Mouse (Mus musculus) CH12.LX (cell line): ENCODE data around the gene Lrrc31.

Experiments
- CTCF ChIP-seq, 2 experiments: IDR thresholded peaks in 1 of 2; conservative IDR thresholded peaks in 1 of 2; 2 replicates each; pipeline ENCODE4 v1.5.1; 2011 to 2012; ENCODE audit warnings: low read depth in 2 of 2, low read length in 2 of 2, improper control_type of control experiment in 1 of 2, inconsistent platforms in 1 of 2, mild to moderate bottlenecking in 1 of 2, moderate library complexity in 1 of 2
- E2F4 ChIP-seq: IDR thresholded peaks from 2 replicates; pipeline ENCODE4 v1.6.1; 2011; ENCODE audit warnings: low read depth, low read length, improper control_type of control experiment; ENCODE audit not compliant: insufficient replicate concordance
- MAX ChIP-seq: IDR thresholded peaks from 2 replicates; pipeline ENCODE4 v1.6.1; 2011; ENCODE audit warnings: low read length, improper control_type of control experiment
- MAZ ChIP-seq: IDR thresholded peaks from 2 replicates; pipeline ENCODE4 v1.6.1; 2012; ENCODE audit warnings: low read depth, mild to moderate bottlenecking, inconsistent platforms, low read length, improper control_type of control experiment, moderate library complexity
- MXI1 ChIP-seq: IDR thresholded peaks from 2 replicates; pipeline ENCODE4 v1.6.1; 2011; ENCODE audit warnings: mild to moderate bottlenecking, low read depth, low read length, improper control_type of control experiment
- POLR2A ChIP-seq: IDR thresholded peaks from 2 replicates; pipeline ENCODE4 v1.6.1; 2011; ENCODE audit warnings: low read depth, mild to moderate bottlenecking, improper control_type of control experiment, low read length
- SIN3A ChIP-seq: IDR thresholded peaks from 2 replicates; pipeline ENCODE4 v1.6.1; 2012; ENCODE audit warnings: low read length, improper control_type of control experiment, inconsistent platforms
- TCF12 ChIP-seq: IDR thresholded peaks from 2 replicates; pipeline ENCODE4 v1.6.1; 2014; ENCODE audit warnings: low read depth, mild to moderate bottlenecking, inconsistent platforms, low read length, improper control_type of control experiment
- UBTF ChIP-seq: IDR thresholded peaks from 2 replicates; pipeline ENCODE4 v1.6.1; 2012; ENCODE audit warnings: low read depth, mild to moderate bottlenecking, inconsistent platforms, low read length, improper control_type of control experiment, moderate library complexity
- ZC3H11A ChIP-seq: IDR thresholded peaks from 2 replicates; pipeline ENCODE4 v1.6.1; 2012; ENCODE audit warnings: low read depth, mild to moderate bottlenecking, inconsistent platforms, low read length, improper control_type of control experiment
- ZNF384 ChIP-seq: IDR thresholded peaks from 2 replicates; pipeline ENCODE4 v1.6.1; 2012; ENCODE audit warnings: low read depth, low read length, improper control_type of control experiment, inconsistent platforms

- TF ChIP-seq CTCF (conservative IDR thresholded peaks at IDR 0.05 in 1 of 2, IDR thresholded peaks at IDR 0.05 in 1 of 2; ENCODE audit: low read depth in 2 of 2, low read length in 2 of 2) (no peak), MXI1 (no peak), E2F4 (no peak), POLR2A (no peak), MAZ (no peak), TCF12 (no peak), ZNF384 (no peak), SIN3A (no peak), ZC3H11A (no peak), UBTF (no peak), MAX (no peak)
These were observed 16.5 kb downstream of the Lrrc31 start for GRCm38 (mm10) chr3:30683190-30683589.
